Mouse (Mus musculus): Measurements from ENCODE around the gene Lin9. TPM values are rescaled to one million over a fixed set of nuclear protein-coding genes. Genes with fewer than 3 reads are reported as not detected.

The Lin9 gene
- polyA plus RNA-seq, 1 experiment = 3.9 TPM

GRCm38 (mm10) chr1:180707813-180708212, 66.9 kb downstream of the Lin9 start:
- no peak for DNase-seq (ENCODE audit: low read depth)

DNA sequence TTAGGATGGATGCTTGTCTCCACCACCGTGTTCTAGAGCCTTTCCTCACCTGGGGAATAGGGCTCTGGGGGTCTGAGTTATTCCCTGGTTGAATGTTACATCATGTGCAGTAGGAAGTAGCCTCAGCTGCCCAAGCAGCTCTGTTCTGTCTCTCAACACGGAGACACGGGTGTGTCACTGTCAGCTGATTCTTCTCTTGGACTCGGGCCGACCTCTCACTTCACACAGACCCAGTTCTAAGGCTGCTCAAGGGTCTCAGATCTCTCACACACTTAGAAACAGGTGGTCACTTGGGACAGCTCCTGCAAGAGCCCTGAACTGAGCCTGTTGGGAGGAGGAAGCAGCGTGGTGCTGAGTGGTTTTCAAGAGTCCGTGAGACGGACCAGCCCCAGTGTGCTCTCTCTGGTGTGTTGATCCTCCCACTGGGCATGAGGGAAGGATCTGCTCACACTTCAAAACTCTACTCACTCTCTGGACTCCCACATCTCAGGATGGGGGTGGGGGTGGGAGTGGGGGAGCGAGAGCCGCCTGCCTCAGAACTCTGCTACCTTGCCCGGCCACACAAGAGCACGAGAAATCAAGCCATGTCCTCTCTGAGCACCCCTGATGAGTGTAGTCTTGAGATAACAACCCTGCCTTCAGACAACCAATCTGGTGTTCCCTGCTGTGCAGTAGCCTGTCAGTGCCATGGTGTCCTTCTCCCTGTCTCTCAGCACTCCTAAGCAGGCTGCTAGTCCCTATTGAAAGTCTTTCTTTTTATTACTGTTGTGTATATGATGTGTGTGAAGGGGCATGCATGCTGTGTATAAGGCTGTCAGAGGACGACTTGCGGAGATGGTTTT, 68.2 kb downstream of the Lin9 start:
- no peak for DNase-seq (ENCODE audit: low read depth)

DNA sequence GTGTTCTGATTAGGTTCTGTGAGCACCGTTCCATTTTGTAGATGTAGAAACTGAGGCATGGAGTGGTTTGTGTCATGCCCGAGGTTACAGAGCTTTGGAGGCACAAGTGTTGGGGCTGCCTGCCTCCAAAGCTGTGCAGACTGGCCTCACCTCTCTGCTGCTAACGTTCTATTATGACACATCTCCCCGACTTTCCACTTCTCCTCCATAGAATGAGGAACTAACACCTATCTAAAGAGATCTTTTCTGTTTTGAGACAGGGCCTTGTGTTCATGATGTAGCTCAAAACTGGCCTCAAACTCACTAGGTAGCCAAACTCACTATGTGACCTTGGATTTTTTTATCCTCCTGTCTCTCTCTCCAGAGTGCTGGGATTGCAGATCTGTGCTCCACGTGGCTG, 77.8 kb downstream of the Lin9 start:
- no peak for DNase-seq (ENCODE audit: low read depth)

GRCm38 (mm10) chr1:180719483-180719882, 78.5 kb downstream of the Lin9 start:
- no peak for DNase-seq (ENCODE audit: low read depth)

DNA sequence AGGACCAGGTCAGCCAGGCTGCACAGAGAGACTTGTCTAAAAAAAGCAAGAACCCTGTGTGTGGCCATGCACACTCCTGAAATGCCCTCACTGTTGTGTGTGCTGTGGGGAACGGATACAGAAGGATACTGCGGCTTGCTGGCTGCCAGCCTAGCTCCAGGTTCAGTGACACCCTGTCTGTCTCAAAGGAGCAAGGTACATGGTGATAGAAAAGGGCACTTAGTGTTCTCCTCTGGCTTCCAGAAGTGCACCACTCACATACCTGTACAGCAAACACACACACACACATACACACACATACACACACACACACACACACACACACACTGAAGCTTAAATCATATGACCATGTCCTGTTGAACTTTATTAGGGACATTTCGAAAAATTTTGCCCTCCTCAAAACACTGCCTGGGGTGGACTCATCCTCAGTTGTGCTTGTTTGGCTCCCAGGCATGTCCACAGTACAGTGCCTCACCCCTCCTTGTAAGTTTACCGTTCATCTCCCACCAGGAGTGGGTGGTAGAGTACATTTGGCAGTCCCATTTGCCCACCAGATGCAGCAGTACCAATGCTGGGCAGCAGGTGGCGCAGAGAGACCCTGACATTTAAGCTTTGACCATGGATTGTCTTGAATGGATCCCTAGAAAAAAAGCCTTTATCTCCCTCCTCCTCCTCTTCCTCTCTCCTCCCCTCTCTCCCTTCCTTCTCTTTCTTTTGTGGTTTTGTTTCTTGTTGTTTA, 79.2 kb downstream of the Lin9 start:
- DNase-seq (ENCODE audit: low read depth) = no peak

DNA sequence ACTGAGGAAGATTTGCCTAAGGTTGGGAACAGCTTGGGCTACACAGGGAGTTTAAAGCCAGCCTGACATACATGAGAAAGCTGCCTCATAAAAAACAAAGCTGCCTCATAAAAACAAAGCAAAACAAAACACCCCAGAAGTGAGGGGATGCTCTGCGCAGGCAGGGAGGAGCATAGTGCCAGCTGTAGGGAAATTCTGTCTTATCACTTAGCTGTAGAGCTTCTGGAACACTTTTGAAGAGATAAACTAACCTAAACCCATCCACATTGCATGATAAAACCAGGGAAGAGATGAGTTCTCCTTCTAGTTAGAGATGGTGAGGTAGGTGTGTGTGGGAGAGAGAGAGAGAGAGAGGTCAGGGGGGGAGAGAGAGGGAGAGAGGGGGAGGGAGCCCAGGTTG, 81.7 kb downstream of the Lin9 start:
- no peak for DNase-seq (ENCODE audit: low read depth)

DNA sequence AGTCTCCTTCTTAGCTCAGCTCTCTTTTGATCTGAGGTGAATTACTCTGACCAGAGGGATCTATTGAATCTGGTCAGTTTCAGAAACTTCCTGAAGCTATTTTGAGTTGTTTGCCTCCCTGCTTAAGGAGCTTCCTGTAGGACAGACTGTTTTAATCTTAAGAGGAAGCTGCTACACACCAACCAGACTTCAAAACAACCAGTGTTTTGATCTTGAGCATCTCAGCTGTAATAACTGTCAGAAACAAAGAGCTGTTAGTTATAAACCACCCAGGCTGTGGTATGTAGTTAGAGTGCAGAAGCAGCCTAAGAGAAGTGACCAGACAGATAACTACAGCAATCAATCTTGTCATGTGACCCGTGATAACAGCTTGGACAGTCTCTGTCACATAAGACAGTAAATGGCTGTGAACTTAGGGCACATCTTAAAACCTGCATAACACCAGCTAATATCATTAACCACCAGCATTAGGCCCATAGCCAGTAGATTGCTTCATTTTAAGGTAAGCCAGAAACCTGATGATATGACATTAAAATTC, 82.8 kb downstream of the Lin9 start:
- DNase-seq (ENCODE audit: low read depth) = no peak

- peak; percentile 36 for DNase-seq (ENCODE audit: low read depth)
These were observed 84.8 kb downstream of the Lin9 start, which contains the start of gene Acbd3 for GRCm38 (mm10) chr1:180725704-180726179. Gene Acbd3, plus strand, starts transcription at chr1:180726043.

DNA sequence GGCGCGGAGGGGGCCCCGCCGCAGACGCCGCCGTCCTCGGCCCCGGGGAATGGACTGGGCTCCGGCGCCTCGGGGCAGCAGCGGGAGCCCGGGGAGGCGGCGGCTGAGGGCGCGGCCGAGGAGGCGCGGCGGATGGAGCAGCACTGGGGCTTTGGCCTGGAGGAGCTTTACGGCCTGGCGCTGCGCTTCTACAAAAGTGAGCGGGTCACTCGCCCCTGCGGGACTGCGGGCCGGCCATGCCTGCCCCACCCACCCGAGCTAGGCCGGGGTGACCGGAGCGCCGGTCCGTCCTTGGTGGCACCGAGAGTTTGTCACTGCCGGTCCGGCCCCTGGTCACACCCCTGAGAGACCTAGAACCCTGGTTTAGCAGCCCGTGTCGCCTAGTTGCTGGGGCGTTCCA, 85.2 kb downstream of the Lin9 start:
- DNase-seq (ENCODE audit: low read depth) = no peak

DNA sequence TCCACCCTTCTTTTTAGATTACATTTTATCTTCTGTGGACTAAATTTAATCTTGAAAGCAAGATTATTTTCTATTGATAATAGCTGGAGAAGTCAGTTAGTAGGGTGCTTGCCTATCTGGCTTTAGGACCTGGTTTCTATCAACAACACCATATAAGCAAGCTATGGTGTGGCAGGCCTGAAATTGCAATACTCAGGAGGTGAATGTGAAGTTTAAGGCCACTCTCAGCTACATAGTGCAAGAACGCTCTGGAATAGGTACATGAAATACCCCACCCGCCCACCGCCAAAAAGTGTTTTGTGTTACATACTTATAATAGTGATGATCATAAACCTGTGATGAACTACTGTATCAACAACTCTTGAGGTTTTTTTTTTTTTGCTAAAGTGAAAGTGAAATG, 88.3 kb downstream of the Lin9 start:
- no peak for DNase-seq (ENCODE audit: low read depth)

Other genes starting within 250 kb of the Lin9 start
- 5.0 and 5.8 TPM in 2 replicates for gene Stum, start 157.6 kb upstream of the Lin9 start, polyA plus RNA-seq (2012; rRNA removed)
- 18.6 and 18.9 TPM in 2 replicates for gene Parp1, start 72.2 kb upstream of the Lin9 start, polyA plus RNA-seq (2012; rRNA removed)
- gene Mixl1, start 55.9 kb downstream of the Lin9 start, polyA plus RNA-seq (2012; rRNA removed) = not detected in 2 replicates
- gene Acbd3, start 84.9 kb downstream of the Lin9 start, polyA plus RNA-seq (2012; rRNA removed) = 19.2 and 22.4 TPM in 2 replicates
- gene H3f3a, start 172.8 kb downstream of the Lin9 start, polyA plus RNA-seq (2012; rRNA removed) = 399 and 407 TPM in 2 replicates
- gene Sde2, start 210.0 kb downstream of the Lin9 start, polyA plus RNA-seq (2012; rRNA removed) = 11.2 and 12.7 TPM in 2 replicates

Measured in gonadal fat pad, adult 2 months (tissue).